Mouse (Mus musculus) erythroblast, embryonic 14.5 days (primary cell): ENCODE results near the gene Lrrd1. TPM values are rescaled to one million over a fixed set of nuclear protein-coding genes. Genes with fewer than 3 reads are reported as not detected.
"Not testable (repeated sequence)": the region's sequence is repeated elsewhere in the genome, so short reads cannot be mapped to it uniquely, and the experiment has no call there.

Source experiments
- H3K27me3 ChIP-seq: 2 replicates; pipeline ENCODE4 v1.6.1; 2012; ENCODE audit warnings: inconsistent platforms; ENCODE audit not compliant: control insufficient read depth
- H3K36me3 ChIP-seq: 2 replicates; pipeline ENCODE4 v1.6.1; 2012; ENCODE audit warnings: mild to moderate bottlenecking, inconsistent platforms; ENCODE audit not compliant: control insufficient read depth
- H3K4me1 ChIP-seq: 2 replicates; pipeline ENCODE4 v1.6.1; 2012; ENCODE audit warnings: inconsistent platforms; ENCODE audit not compliant: control insufficient read depth
- H3K4me3 ChIP-seq: replicated peaks from 2 replicates; pipeline ENCODE3; 2012; ENCODE audit warnings: moderate library complexity, mild to moderate bottlenecking, inconsistent platforms
- H3K9me3 ChIP-seq: 2 replicates; pipeline ENCODE4 v1.6.1; 2012; ENCODE audit warnings: low read length, inconsistent platforms, mixed read lengths; ENCODE audit not compliant: control insufficient read depth
- GATA1 ChIP-seq: IDR thresholded peaks from 2 replicates; pipeline ENCODE4 v1.6.1; 2012; ENCODE audit warnings: low read length, inconsistent platforms, mixed read lengths
- TAL1 ChIP-seq: IDR thresholded peaks from 3 replicates; pipeline ENCODE4 v1.6.1; 2012; ENCODE audit warnings: low read length, inconsistent platforms, mixed read lengths
- polyA plus RNA-seq: library from polyadenylated mRNA; stranded (reverse); fragments of >175 nt; gene quantifications from 2 replicates; pipeline ENCODE4 v1.2.3, GENCODE M21; 2012

Gene Lrrd1
- polyA plus RNA-seq, 1 experiment = not detected

- H3K9me3 ChIP-seq = no peaks in the 10 kb centered on the region
- H3K4me1 ChIP-seq = peaks cover 15% of the 10 kb centered on the region
- H3K4me3 ChIP-seq = no peak overlapping the region
- TF ChIP-seq GATA1 (no peak), TAL1 (no peak)
- peaks cover 53% of the 10 kb centered on the region for H3K36me3 ChIP-seq
- H3K27me3 ChIP-seq = no peaks in the 10 kb centered on the region
These were observed 36.5 kb upstream of the Lrrd1 start for GRCm38 (mm10) chr5:3808472-3808871.

- H3K36me3 ChIP-seq = peaks cover 64% of the 10 kb centered on the region
- H3K27me3 ChIP-seq = no peaks in the 10 kb centered on the region
- no peak overlapping the region for H3K4me3 ChIP-seq
- H3K9me3 ChIP-seq = no peaks in the 10 kb centered on the region
- peaks cover 9% of the 10 kb centered on the region for H3K4me1 ChIP-seq
- TF ChIP-seq GATA1 (no peak), TAL1 (no peak)
These were observed 10.9 kb upstream of the Lrrd1 start for GRCm38 (mm10) chr5:3834107-3834506.

- Histone ChIP-seq H3K27me3 (no peaks in the 10 kb centered on the region), H3K9me3 (no peaks in the 10 kb centered on the region), H3K4me3 (no peak overlapping the region), H3K36me3 (no peaks in the 10 kb centered on the region), H3K4me1 (no peaks in the 10 kb centered on the region)
- TF ChIP-seq TAL1 (no peak), GATA1 (no peak)
These were observed 25.2 kb downstream of the Lrrd1 start for GRCm38 (mm10) chr5:3870161-3870560.

- TF ChIP-seq GATA1 (no peak), TAL1 (no peak)
- no peaks in the 10 kb centered on the region for H3K4me1 ChIP-seq
- H3K4me3 ChIP-seq = no peak overlapping the region
- no peaks in the 10 kb centered on the region for H3K36me3 ChIP-seq
- H3K27me3 ChIP-seq = no peaks in the 10 kb centered on the region
- H3K9me3 ChIP-seq = no peaks in the 10 kb centered on the region
These were observed 27.4 kb downstream of the Lrrd1 start for GRCm38 (mm10) chr5:3872348-3872747.

- H3K36me3 ChIP-seq = no peaks in the 10 kb centered on the region
- no peaks in the 10 kb centered on the region for H3K27me3 ChIP-seq
- TF ChIP-seq TAL1 (no peak), GATA1 (no peak)
- no peaks in the 10 kb centered on the region for H3K9me3 ChIP-seq
- no peaks in the 10 kb centered on the region for H3K4me1 ChIP-seq
- H3K4me3 ChIP-seq = no peak overlapping the region
These were observed 28.5 kb downstream of the Lrrd1 start for GRCm38 (mm10) chr5:3873485-3873884.

GRCm38 (mm10) chr5:3886862-3887261 lies 41.9 kb downstream of the Lrrd1 start:
- H3K4me1 ChIP-seq, H3K36me3 ChIP-seq, H3K27me3 ChIP-seq, H3K9me3 ChIP-seq, H3K4me3 ChIP-seq: not testable (repeated sequence)

- Histone ChIP-seq H3K9me3 (no peaks in the 10 kb centered on the region), H3K4me3 (no peak overlapping the region), H3K27me3 (no peaks in the 10 kb centered on the region), H3K4me1 (peaks cover 10% of the 10 kb centered on the region), H3K36me3 (no peaks in the 10 kb centered on the region; the same call in 1 of the 2 replicates)
- TF ChIP-seq GATA1 (no peak), TAL1 (no peak)
These were observed 44.2 kb downstream of the Lrrd1 start for GRCm38 (mm10) chr5:3889201-3889600.

GRCm38 (mm10) chr5:3893459-3894293 lies 48.7 kb downstream of the Lrrd1 start, which contains the start of gene Mterf1a:
Gene Mterf1a, minus strand, starts transcription at chr5:3893933.
- H3K27me3 ChIP-seq, H3K36me3 ChIP-seq, H3K9me3 ChIP-seq: not testable (repeated sequence)
- Histone ChIP-seq H3K4me3 (peak within 1 kb of the TSS; percentile 73), H3K4me1 (peaks cover 11% of the 10 kb centered on the region)

- H3K4me3 ChIP-seq = peak overlapping the region; percentile 50
- not testable (repeated sequence) for H3K36me3 ChIP-seq, H3K9me3 ChIP-seq, H3K27me3 ChIP-seq
- H3K4me1 ChIP-seq = peaks cover 11% of the 10 kb centered on the region
These were observed 49.3 kb downstream of the Lrrd1 start for GRCm38 (mm10) chr5:3894294-3894619.

GRCm38 (mm10) chr5:3905471-3905870 lies 60.5 kb downstream of the Lrrd1 start:
- Histone ChIP-seq H3K4me1 (no peaks in the 10 kb centered on the region), H3K27me3 (peaks cover 5% of the 10 kb centered on the region), H3K36me3 (no peaks in the 10 kb centered on the region), H3K9me3 (no peaks in the 10 kb centered on the region), H3K4me3 (no peak overlapping the region)
- TF ChIP-seq GATA1 (no peak), TAL1 (no peak)

Other genes starting within 250 kb of the Lrrd1 start
- 0.03 and 0.21 TPM in 2 replicates for gene Pex1, start 249.1 kb upstream of the Lrrd1 start, polyA plus RNA-seq
- gene Rbm48, start 248.6 kb upstream of the Lrrd1 start, polyA plus RNA-seq = 0.25 and 0.75 TPM in 2 replicates
- gene Tmbim7, start 194.0 kb upstream of the Lrrd1 start, polyA plus RNA-seq = not detected in 2 replicates
- gene Gatad1, start 188.0 kb upstream of the Lrrd1 start, polyA plus RNA-seq = 3.5 and 3.9 TPM in 2 replicates
- gene Ankib1, start 42.2 kb upstream of the Lrrd1 start, polyA plus RNA-seq = 0.21 and 0.35 TPM in 2 replicates
- 0.38 and 0.61 TPM in 2 replicates for gene Krit1, start 42.0 kb upstream of the Lrrd1 start, polyA plus RNA-seq
- gene Mterf1a, start 48.8 kb downstream of the Lrrd1 start, polyA plus RNA-seq = 0.08 TPM in 1 of 2 replicates, not detected in the other
- 0.87 and 1.2 TPM in 2 replicates for gene Akap9, start 82.9 kb downstream of the Lrrd1 start, polyA plus RNA-seq